Mouse (Mus musculus): ENCODE measurements at regions not wholly inside any gene's neighbourhood (a gene's known extent, or its start where the extent isn't known, plus 50 kb on each side); places are given as distances from the start of the nearest gene placed in this dataset.

GRCm38 (mm10) chr5:126186111-126186510, 654.5 kb downstream of the Tmem132b start:
- DNase-seq = no peak

DNA sequence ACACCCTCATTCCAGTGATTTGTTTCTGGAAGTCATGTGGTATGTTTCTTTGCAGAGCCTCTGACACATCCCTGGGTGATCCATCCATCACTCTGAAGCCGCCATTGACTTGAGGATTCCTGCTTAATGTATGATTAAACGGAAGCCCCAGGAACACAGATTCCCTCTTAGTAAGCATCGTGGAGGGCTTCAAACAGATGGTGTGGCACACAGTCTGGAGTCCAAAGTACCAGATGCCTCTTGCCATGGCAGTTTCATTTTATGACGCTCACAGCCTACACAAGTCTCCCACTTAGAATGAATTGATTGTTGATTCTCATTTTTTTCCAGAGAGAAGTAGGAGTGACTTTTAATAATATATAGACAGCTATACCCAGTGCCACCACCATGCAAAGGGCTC, 668.3 kb downstream of the Tmem132b start:
- DNase-seq = no peak

- peak in 1 of 2 experiments; percentile 5 for DNase-seq
Measured at GRCm38 (mm10) chr5:126201535-126201934, 670.0 kb downstream of the Tmem132b start.

- DNase-seq = no peak
Measured at GRCm38 (mm10) chr5:126201996-126202395, 670.4 kb downstream of the Tmem132b start.

DNA sequence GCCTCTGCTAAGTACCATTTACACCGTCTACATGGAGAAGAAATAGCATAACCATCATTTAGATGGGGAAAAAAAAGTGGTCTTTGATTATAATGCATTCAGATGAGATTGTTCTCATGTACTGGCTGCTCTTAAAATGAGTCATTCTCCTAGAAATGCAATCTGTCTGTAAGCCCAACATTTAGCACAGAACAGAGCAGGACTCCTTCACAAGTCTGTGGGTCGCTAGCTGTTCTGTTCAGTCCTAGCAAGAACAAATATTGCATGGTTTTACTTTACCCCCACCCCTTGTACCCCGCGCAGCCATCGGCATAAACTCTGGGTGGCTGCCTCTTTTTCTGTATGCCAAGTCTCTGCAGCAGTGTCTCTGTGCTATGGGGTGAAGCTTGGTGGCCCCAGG, 685.4 kb downstream of the Tmem132b start:
- no peak for DNase-seq

DNA sequence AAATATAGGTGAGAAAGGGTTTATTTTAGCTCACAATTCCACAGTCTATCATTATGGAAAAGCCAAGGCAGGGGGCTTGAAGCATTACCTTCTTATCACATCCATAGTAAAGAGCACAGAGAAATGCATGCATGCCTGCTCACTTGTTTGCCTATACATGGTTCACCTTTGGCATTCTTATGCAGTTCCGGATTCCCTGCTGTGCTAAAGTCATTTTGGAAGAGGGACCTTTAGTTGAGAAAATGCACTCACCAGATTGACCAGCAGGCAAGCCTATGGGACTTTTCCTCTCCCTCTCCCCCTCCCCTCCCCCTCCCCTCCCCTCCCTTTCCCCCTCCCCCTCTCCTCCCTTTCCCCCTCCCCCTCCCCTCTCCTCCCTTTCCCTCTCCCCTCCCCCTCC, 686.2 kb downstream of the Tmem132b start:
- DNase-seq = no peak

DNA sequence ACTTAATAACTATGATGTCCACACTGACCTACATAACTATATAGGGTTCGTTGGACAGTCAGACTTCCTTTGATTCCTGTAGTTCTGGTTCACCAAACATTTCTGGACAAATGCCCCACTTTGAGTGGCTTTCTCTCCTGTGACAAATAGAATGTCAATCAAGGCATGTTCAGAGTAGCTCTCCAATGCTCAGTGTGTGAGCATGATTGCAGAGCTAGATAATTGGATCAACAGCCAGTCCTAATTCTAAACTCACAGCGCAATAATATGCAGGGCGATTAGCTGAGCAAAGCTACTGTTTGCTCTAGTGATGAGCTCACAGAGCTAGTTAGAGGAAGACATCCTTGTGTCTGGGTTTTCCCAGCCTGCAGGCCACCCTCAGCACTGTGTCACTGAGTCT, 692.1 kb downstream of the Tmem132b start:
- DNase-seq = no peak

GRCm38 (mm10) chr5:126230768-126231167, 699.2 kb downstream of the Tmem132b start:
- no peak for DNase-seq

- DNase-seq = no peak
Measured at GRCm38 (mm10) chr5:126238071-126238470, 706.5 kb downstream of the Tmem132b start.

DNA sequence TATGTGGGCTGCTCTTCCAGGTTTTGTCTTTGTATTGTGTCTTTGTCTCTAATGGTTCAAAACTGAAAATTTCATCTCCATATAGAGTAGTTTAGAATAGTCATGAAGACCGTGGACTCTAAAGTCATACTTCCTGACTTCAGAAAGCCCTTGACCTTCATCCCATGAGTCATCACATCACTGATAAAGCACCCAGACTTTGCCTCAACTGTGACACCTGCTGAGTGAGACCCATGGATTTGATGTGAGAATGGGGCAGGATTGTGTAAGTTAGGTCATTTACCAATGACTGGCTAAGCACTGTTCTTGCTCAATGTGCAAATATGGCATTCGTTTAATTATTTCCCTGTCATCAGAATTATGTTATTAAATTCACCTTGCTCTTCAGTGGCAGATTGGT, 714.2 kb downstream of the Tmem132b start:
- DNase-seq = no peak

DNA sequence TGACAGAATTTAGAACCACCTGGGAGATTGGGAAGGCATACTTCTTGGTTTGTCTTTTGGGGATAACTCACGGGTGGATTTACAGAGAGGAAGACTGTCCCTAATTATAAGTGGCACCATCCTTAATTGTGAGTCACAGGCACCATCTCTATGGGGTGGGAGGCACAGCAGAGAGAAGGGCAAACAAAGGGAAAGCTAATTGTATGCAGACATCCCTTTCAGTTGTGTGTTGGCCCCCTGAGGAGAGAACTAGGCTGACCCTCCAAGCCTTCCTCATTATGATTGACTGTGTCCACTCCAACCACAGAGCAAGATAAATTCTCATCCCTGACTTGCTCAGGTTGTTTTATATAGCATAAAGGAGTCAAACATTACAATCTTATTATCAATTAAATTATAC, 718.8 kb downstream of the Tmem132b start:
- no peak for DNase-seq

DNA sequence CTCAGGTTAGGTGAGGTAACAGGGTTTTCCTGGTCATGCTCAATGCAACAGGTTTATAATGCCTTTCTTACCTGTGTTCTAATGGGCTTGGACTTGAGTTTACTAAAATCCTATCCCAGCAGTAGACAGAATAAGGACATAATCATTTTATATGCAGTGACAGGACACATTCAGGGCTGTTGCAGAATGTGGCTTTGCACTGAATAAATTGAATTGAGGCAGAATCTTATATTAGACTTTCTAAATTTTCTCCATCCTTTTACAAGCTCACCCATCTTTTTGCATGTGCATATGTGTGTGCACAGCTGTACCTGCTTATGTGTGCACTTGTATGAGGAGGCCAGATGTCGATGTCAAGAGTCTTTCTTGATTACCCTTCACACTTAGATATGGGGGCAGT, 723.1 kb downstream of the Tmem132b start:
- no peak for DNase-seq

DNA sequence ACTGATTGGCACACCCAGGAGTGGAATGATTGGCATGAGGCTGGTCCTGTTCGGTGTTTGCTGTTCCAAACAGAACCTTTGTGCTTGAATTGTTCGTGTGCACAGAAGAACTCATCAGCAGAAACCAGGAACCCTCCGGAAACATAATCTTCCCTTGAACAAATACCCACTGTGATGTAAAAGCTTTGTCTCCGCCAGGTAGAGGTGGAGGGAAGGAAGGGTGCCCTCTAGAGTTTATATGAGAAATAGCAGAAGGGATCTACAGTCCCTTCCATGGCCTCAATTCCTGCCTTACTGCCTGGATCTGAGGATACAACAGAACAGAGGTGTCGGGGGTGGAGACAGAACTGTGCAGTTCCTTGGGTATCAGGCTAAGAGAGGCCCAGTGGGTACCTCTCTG, 726.3 kb downstream of the Tmem132b start:
- no peak for DNase-seq

DNA sequence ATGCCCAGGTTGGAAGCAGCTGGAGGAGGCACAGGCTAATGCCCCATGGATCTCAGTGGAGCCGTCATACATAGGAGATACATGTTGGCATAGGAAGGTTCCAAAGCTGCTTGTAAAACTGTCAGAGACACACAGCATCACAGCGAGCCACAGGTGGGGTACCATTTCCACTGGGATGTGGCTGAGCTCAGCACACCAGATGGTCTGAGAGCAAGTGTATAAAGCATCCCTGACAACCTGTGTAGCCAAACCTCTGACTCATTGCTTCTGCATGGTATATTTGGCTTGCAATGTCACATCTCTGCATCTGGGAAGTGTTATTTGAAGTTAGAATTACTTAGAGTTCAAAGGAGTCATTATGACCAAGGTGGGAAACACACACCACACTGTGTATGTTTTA, 734.9 kb downstream of the Tmem132b start:
- no peak for DNase-seq

DNA sequence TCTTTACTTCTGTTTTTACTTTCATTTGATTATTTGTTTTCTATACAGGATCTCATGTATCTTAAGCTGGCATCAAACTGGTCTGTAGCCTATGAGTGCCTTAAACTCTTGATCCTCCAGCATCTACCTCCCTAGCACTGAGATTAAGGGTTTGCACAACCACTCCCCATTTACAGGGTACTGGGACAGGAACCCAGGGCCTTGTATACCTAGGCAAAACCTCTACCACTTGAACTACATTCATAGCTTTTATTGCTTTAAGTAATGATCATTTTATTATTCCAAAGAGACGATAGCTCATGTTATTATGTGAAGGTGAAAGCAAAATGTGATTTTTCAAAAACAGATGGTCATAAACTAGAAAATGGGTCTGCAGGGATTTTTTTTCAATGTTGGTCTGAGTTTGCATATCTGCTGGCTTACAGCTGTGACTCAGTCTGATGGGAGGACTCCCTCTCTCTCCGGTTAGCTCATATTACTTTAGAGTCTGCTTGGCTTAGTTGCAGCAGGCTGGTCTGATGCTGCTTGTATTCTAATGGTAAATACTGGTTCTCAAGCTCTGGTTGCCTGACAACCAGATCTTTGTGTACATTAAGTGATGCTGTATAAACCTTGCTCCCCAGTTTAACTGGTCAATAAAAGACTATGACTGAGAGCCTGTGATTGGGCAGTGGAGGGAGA, 735.5 kb downstream of the Tmem132b start:
- no peak for DNase-seq

- DNase-seq = no peak
Measured at GRCm38 (mm10) chr5:126268592-126268991, 737.0 kb downstream of the Tmem132b start.

- DNase-seq = no peak
Measured at GRCm38 (mm10) chr5:126274316-126274715, 742.7 kb downstream of the Tmem132b start.

- DNase-seq = no peak
Measured at GRCm38 (mm10) chr5:126281057-126281728, 749.6 kb downstream of the Tmem132b start.

GRCm38 (mm10) chr5:126281782-126282181, 750.2 kb downstream of the Tmem132b start:
- no peak for DNase-seq

- no peak for DNase-seq
Measured at GRCm38 (mm10) chr5:126324847-126325246, 793.3 kb downstream of the Tmem132b start.

DNA sequence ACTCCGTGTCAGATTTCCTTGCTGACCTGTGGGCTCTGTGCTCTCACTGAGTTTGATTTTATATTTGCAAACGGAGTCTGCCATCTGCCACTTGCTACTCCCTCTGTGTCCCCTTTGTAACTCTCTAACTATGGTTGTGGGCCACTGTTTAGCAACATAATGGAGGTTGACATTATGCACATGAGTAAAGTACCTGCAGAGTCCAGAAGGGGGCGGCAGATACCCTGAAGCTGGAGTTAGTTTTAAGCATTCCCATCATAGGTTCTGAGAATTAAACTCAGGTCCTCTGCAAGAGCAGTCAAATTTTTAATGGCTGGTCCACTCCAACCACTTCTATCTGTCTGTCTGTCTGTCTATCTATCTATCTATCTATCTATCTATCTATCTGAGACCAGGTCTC, 796.7 kb downstream of the Tmem132b start:
- peak in 1 of 2 experiments; percentile 4 for DNase-seq

DNA sequence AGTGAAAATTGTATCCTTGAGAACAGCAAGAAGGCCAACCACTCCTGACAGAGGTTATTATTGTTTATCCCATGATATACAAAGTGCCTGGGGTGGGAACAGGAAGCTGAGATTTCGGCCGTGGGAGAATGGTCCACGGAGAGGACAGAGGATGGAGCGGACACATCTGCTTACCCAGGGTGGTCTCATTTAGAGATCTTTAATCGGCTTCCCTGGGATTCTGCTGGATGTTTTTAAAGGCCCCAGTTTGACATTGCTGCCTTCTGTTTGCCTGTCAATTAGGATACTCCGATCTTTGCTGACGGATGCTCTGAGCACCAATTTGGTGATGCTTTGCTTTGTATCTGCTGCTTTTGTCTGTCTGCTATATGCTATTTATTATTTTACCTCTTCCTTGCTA, 803.5 kb downstream of the Tmem132b start:
- DNase-seq = no peak

- DNase-seq = no peak
Measured at GRCm38 (mm10) chr5:126335553-126336520, 804.3 kb downstream of the Tmem132b start.

All from kidney, postnatal 36 days (tissue).